Mouse (Mus musculus): ENCODE measurements around the gene Lztr1.

The Lztr1 gene

GRCm38 (mm10) chr16:17508546-17509239 lies at the start of gene Lztr1:
TSS of gene Lztr1 (plus strand) at chr16:17508688.
- peak; percentile 86 for DNase-seq (ENCODE audit: low read depth, low spot score)

DNA sequence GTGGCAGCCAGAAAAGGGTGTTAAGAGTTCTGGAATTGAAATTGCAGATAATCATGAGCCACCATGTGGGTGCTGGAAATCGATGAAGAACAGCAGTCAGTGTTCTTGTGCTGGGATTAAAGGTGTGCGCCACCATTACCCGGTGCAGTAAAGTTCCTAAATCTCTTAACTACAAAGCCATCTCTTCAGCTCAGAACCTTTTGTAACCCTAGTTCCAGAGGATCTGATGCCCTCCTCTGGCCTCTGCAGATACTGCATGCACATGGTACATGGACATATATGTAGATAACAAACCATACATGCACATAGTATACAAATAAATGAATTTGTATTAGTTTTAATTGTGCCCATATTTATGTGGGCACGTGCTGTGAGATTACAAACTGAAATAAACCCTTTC lies 48.2 kb upstream of the Lztr1 start:
- DNase-seq (ENCODE audit: low read depth, low spot score) = no peak

DNA sequence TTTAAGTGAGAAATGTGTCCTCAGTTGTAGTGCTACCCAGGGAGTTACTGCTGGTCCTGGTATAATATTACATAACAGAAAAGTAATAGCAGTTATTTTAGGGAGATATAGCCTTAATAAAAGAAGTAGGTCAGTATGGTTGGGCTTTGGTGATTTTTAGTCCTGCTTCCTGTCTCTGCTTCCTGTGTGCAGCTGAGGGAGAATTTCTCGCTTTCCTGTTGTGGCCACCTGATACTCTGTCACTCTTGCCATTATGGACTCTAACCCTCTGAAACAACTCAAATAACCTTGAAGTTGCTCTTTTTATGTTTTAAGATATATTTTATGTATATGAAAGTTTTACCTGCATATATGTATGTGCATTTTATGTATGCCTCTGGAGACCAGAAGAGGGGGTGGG lies 46.9 kb upstream of the Lztr1 start:
- no peak for DNase-seq (ENCODE audit: low read depth, low spot score)

DNA sequence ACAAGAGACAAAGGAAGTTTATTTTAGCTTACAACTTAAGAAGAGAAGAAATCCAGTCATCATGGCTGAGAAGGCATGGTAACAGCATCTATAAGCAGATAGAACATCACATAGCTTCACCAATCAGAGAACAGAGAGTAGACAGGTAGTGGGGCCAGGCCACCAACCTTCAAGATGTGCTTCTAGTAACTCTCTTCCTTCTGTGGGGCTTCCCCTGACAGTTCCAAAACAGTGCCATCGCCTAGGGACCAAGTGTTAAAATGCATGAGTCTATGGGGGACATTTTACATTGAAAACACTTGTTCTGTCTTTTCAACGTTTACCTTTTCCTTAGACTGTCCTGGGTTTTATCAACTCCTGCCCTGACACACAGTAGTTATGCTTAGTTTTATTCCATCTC lies 45.3 kb upstream of the Lztr1 start:
- DNase-seq (ENCODE audit: low read depth, low spot score) = no peak

- no peak for DNase-seq (ENCODE audit: low read depth, low spot score)
Observed at GRCm38 (mm10) chr16:17466875-17467663, 41.4 kb upstream of the Lztr1 start.

DNA sequence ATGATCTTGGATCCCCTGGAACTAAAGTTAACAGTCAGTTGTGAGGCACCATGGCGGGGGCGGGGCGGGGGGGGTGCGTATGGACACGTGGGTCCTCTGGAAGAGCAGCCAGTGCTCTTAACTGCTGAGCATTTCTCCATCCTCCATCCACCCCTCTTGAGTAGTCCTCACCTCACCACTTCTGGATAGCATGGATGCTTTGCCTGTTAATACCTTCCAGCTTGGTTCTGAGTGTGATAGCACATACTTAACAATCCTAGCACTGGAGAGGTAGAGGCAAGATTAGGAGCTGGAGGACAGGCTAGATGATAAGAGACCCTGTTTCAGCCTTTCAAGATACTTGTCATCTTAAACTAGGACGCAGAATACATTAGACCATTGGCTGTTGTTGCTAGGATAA lies 36.0 kb upstream of the Lztr1 start:
- DNase-seq (ENCODE audit: low read depth, low spot score) = no peak

DNA sequence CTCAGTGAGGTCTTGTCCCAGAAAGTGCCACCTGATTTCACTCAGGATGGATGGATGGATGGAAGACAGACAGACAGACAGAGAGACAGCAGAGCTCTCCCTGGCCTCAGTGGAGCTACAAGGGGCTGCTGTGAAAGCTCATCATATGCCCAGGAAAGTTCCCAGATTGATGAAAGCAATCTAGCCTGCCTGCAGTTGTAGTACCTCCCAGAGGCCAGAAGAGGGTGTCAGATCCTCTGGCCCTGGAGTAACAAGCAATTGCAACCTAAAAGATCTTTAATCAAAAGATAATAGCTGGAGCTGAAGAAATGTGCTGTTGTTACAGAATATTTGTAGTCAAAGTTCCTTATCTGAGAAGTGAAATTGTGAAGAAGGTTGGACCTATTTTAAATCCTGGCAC lies 34.4 kb upstream of the Lztr1 start:
- no peak for DNase-seq (ENCODE audit: low read depth, low spot score)

DNA sequence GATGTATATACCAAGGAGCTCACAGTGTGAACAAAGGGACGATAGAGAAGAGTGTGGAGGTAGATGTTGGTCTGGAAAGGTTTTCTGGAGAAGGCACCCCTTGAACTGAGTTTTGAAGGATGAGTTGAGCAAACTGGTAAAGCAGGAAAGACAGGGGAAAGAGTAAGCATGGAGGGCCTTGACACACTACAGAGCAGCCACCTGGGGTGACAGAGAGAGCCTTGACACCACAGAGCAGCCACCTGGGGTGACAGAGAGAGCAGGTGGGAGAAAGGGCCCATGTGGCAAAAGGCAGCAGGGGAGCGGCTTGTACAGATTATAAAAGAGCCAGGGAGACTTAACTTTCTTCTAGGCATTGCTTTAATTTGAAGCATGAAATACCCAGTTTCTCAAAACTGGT lies 33.7 kb upstream of the Lztr1 start:
- DNase-seq (ENCODE audit: low read depth, low spot score) = no peak

- no peak for DNase-seq (ENCODE audit: low read depth, low spot score)
Observed at GRCm38 (mm10) chr16:17475326-17475725, 33.2 kb upstream of the Lztr1 start.

DNA sequence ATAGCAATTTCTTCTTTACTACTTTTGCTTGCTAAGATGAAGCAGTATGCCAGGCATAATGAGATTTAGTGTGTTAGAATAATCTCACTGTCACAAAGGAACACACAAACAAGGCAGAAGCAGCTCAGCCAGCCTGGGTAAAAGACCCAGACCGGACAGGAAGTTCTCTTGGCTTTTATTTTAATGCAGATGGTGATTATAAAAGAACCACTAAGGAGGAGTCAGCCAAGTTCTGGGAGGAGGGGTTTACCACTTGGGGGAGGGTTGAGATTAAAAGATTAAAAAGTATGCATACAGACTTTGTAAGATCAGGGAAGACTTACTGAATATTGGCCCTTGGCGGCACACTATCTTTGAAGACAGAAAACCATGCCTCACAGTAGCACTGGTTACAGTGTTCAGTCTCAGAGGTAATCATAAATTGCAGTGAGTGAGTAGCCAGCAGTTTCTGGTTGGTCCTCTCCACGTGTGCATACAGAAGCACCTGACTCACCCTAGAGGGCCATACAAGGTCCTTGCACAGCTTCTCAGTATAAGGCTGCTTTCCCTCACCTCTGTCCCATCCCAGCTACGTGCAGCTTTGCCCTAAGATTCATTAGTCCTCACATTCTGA lies 30.1 kb upstream of the Lztr1 start:
- no peak for DNase-seq (ENCODE audit: low read depth, low spot score)

DNA sequence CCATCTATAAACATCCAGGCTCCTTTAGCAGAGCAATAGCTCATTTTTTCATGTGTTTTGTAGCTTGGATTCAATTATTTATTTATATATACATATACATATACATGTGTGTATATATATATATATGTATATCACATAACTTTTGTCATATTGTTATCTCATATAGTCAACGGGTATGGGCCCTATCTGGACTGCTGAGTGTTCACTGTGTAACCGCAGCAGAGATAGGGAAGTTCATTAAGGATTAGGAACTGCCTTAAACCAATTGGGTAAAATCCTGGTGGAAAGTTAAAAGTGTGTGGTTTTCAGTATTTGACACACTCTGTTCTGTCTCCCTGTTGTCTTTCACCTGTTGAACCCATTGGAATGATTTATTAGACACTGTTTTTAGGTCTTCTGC lies 27.0 kb upstream of the Lztr1 start:
- no peak for DNase-seq (ENCODE audit: low read depth, low spot score)

GRCm38 (mm10) chr16:17486505-17486904 lies 22.0 kb upstream of the Lztr1 start:
- DNase-seq (ENCODE audit: low read depth, low spot score) = no peak

DNA sequence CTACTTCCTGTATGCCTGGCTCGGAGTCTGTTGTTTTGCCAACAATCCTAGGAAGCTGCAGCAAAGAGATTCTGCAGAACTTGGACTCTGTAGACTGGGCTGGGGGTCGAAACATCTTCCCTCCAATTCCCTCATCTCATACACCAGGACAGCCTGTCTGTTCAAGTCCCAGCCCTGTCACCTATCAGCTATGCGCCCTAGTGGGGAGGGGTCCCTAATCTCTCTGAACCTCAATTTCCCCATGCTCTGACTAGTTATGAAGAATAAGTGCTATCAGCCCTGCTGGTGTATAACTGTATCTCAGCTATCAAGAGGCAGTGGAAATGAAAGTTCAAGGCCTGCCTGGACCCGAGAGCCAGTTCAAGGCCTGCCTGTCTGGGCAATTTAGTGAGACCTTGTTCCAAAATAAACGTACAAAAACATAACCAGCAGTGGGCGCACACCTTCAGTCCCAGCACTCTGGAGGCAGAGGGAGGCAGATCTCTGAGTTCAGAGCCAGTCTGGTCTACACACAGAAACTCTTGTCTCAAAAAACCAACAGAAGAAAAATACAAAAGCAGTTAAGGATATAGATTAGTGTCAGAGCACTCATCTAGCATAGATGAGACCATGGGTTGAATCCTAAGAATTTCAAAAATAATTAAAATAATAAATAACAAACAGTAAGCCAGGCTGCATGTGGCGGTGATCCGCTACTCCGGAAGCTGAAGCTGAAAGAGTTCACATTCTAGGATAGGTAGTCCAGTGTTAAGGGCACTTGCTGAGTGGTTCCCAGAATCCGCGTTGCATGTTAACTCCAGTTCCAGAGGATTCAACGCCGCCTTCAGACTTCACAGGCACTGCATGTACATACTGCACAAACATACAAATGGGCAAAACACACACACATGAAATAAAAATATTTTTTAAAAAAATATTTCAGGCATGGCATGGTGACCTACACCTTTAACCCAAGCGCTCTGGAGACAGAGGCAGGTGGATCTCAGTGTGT lies 19.7 kb upstream of the Lztr1 start:
- no peak for DNase-seq (ENCODE audit: low read depth, low spot score)

DNA sequence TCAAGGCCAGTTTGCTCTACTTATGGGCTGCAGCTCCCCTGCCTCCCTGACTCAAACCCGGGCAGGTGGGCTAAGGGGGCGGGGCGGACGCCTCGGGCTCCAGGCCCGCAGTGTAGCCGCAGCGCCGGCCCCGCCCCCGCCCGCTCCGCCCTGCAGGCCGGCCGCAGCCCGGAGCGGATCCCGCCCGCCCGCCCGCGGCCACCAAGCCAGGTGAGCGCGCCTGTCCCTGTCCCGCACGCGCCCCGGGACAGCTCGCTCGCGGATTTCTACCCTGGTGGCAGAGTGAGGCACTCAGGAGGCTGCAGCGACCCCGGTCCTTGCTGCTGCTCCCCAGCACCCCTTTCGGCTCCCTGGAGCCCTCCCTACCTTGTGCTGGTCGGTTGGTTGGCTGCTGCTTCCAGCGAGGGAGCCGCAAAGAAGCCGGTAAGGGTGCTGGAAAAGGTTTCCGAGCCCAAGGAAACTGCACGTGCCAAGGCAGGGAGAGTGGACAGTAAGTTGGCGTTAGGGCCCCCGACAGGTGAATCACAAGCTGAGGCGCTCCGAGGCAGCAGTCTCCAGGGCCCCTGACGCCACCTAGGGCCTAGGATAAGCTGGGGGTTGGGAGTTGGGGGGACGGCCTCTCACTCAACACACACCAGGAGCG lies 18.9 kb upstream of the Lztr1 start, which contains the start of gene Aifm3:
TSS of gene Aifm3 (plus strand) at position 143 of the 643 bp plus-strand sequence.
- DNase-seq (ENCODE audit: low read depth, low spot score) = no peak

DNA sequence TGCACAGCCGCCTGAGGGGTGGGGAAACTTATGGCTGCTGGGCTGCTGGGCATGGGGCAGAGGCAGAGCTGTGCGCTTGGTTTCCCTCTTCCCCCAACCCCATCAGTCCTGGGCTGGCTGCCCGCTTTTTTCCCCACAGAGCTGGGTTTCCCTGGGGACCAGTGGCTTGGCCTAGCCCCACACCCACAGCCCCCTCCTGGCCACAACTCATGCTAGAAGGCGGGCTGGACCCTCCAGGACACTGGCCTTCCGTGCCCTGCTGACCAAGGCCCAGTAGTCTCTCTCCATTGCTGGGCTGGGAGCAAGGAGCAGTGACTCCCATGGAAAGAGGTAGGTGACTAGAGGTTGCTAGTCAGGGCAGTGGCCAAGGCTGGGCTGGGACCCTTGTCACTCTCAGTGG lies 17.3 kb upstream of the Lztr1 start:
- DNase-seq (ENCODE audit: low read depth, low spot score) = no peak

DNA sequence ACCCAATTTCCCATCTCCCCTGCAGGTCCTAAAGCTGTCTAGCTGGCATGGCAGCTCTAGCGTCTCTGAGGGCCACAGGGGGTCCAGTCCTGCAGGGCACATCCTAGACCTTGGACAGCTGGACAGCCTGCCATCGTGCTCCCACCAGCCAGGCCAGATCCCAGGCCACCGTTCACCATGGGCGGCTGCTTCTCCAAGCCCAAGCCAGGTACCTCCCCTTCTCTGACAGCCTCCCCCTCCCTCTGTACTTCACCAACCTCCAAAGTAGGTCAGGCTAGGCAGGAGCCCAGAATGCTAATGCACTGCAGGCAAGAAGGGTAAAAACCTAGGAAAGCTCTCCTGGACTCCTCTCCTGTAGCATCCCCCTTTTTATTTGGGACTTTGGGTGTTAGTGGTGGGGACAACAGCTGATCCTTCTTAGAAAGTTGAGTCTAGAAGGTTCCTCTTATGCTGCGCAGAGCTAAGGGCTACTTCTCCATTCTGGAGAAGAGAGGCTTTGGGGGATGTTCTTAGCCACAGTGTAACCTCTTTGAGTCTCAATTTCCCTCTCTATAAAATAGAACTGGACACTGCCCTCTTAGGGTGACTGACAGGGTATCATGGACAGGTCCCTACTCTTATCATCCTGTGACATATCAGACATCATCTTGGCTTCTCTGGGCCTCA lies 16.5 kb upstream of the Lztr1 start:
- DNase-seq (ENCODE audit: low read depth, low spot score) = no peak

- no peak for DNase-seq (ENCODE audit: low read depth, low spot score)
Observed at GRCm38 (mm10) chr16:17496499-17497305, 11.8 kb upstream of the Lztr1 start.

DNA sequence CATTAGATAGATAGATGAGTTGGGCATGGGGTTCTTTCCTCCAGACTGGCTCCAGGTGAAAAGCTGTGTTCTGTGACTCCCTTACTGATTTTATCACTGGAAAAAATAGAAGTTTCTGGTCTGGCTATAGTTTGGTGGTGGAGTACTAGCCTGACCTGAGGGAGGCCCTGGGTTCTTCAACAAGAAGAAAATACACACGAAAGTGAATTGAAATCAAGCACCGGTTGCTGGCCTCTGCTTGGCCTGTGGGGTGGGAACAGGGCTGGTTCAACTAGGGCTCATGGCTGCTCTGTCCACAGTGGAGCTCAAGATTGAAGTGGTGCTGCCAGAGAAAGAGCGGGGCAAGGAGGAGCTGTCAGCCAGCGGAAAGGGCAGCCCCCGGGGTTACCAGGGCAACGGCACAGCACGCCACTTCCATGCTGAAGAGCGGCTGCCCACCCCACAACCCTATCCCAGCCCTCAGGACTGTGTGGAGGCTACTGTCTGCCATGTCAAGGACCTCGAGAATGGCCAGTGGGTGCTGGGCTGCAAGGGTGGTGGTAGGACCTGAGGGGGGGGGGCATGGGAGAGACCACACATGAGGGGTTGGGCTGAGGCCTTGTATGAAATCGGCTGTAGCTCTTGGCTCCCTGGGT lies 9.1 kb upstream of the Lztr1 start:
- DNase-seq (ENCODE audit: low read depth, low spot score) = peak; percentile 20

DNA sequence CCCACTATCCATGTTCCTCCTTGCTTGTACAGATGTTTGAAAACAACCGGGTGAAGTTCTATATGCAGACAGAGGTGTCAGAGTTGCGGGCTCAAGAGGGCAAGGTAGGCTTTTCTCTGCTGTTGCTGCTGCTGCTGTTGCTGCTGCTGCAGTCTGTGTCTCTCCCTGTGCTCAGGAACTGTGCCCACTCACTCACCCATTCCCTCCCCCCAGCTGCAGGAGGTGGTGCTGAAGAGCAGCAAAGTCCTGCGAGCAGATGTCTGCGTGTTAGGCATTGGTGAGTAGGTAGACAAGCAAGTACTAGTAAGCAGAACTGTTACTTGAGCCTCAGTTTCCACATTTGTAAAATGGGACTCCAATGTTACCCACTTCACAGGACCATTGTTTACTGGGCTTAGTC lies 5.8 kb upstream of the Lztr1 start:
- no peak for DNase-seq (ENCODE audit: low read depth, low spot score)
